In the genomic region with DNA sequence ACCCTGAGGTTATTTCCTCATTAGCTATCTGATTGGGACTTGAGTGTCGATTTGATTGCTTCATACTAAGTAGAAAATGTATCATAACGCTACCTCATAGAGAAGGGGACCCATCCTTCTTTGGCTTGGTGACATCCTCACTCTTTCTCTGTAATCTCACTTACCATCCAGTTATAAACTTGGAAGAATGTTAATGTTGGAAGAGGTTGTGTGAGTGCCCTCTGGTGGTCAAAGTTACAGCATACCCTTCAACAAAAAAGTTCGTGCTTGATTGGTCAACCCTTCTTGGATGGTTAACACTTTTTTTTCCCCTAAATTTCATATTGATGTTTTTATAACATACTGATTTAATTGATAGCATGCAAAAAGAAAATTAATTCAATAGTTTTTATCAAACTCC, we compare ENCODE assay signal across 11 mouse cellular contexts.
DNase-seq lines count a peak whose midpoint lies in the region; TF ChIP-seq lines count a peak whose summit lies in the region.
"Had no signal": no experiment of that assay in that cellular context is flagged by ENCODE, and none has a peak within 500 bp of the region (broad histone marks: within the 10 kb centered on the region; RNA-seq: fewer than 3 reads in every experiment).

No protein-coding gene starts in this region.

- peak; percentile 10 to 39 (median 11); a peak in 3 of 6 replicates for TF ChIP-seq CTCF in MEL (IDR thresholded peaks at IDR 0.05 in 2 of 3, conservative IDR thresholded peaks at IDR 0.05 in 1 of 3; ENCODE audit: control insufficient read depth in 1 of 3, insufficient read depth in 1 of 3, low read depth in 2 of 3, low read length in 3 of 3, poor library complexity in 1 of 3, severe bottlenecking in 1 of 3)
- peak; percentile 12; the same call in 1 of the 2 replicates for TF ChIP-seq CTCF in lung, adult 2 months (IDR thresholded peaks at IDR 0.05; ENCODE audit: insufficient read depth, low read length)

- DNase-seq in kidney, adult 8-10 months = peak; percentile 10 to 34
- DNase-seq in kidney, adult 11 months = no peak
- DNase-seq in MEL (ENCODE audit: low read depth, low spot score) = peak; percentile 16
- DNase-seq in adrenal gland, postnatal 10 days = peak; percentile 56
- DNase-seq in frontal cortex, adult 2 months (ENCODE audit: extremely low spot score in 1 of 2, low spot score in 1 of 2) = peak; percentile 19 to 72
- no peak for DNase-seq in lung, adult 2 months
- DNase-seq in thymus, postnatal 0 days (ENCODE audit: low spot score) = no peak
- no peak for DNase-seq in spleen, adult 12 weeks (ENCODE audit: low spot score)

- H3K9me3 ChIP-seq in MEL (replicated peaks; ENCODE audit: insufficient read depth, low read length) = no peaks in the 10 kb centered on the region
- H3K9me3 ChIP-seq: embryonic facial prominence, embryonic 13.5 days; liver, embryonic 15.5 days; stomach, embryonic 15.5 days had no signal

- no peaks in the 10 kb centered on the region for H3K36me3 ChIP-seq in MEL (ENCODE audit: control insufficient read depth in 1 of 2, insufficient read depth in 2 of 2, low read length in 2 of 2)
- H3K36me3 ChIP-seq: embryonic facial prominence, embryonic 13.5 days; liver, embryonic 15.5 days; stomach, embryonic 15.5 days had no signal

- no peak overlapping the region for H3K4me3 ChIP-seq in MEL (ENCODE audit: control insufficient read depth in 1 of 2, insufficient read depth in 1 of 2, low read depth in 2 of 2, low read length in 2 of 2)
- H3K4me3 ChIP-seq in lung, adult 2 months (replicated peaks; ENCODE audit: extremely low read depth, low read depth, low read length) = no peak overlapping the region
- H3K4me3 ChIP-seq: embryonic facial prominence, embryonic 13.5 days; liver, embryonic 15.5 days; stomach, embryonic 15.5 days had no signal

- no peaks in the 10 kb centered on the region for H3K79me2 ChIP-seq in MEL (ENCODE audit: control insufficient read depth, insufficient read depth, low read length, poor library complexity)

- peak; percentile 3 for TF ChIP-seq RAD21 in MEL (IDR thresholded peaks at IDR 0.05; ENCODE audit: low read depth, low read length)

- WGBS in lung, adult 2 months = 29% methylated on average over 3 of the region's 3 CpGs

- H3K27me3 ChIP-seq in MEL (ENCODE audit: control insufficient read depth in 1 of 2, insufficient read depth in 2 of 2, low read length in 2 of 2) = no peaks in the 10 kb centered on the region
- H3K27me3 ChIP-seq: embryonic facial prominence, embryonic 13.5 days; liver, embryonic 15.5 days; stomach, embryonic 15.5 days had no signal

- TF ChIP-seq EP300 in MEL (IDR thresholded peaks at IDR 0.05; ENCODE audit: low read depth in 1 of 2, low read length in 2 of 2) = no peak

- H3K4me1 ChIP-seq in MEL (ENCODE audit: control insufficient read depth in 1 of 2, insufficient read depth in 2 of 2, low read length in 2 of 2) = no peaks in the 10 kb centered on the region
- no peaks in the 10 kb centered on the region for H3K4me1 ChIP-seq in lung, adult 2 months (ENCODE audit: control insufficient read depth, insufficient read depth, low read length)
- H3K4me1 ChIP-seq: embryonic facial prominence, embryonic 13.5 days; liver, embryonic 15.5 days; stomach, embryonic 15.5 days had no signal

- no peak overlapping the region for H3K9ac ChIP-seq in MEL (ENCODE audit: control insufficient read depth, low read depth, low read length, poor library complexity, severe bottlenecking)
- H3K9ac ChIP-seq: embryonic facial prominence, embryonic 13.5 days; liver, embryonic 15.5 days; stomach, embryonic 15.5 days had no signal

- no peak overlapping the region for H3K27ac ChIP-seq in MEL (ENCODE audit: control insufficient read depth, low read depth, low read length)
- H3K27ac ChIP-seq: embryonic facial prominence, embryonic 13.5 days; liver, embryonic 15.5 days; stomach, embryonic 15.5 days had no signal

- no peak for TF ChIP-seq POLR2A in MEL (IDR thresholded peaks at IDR 0.05; ENCODE audit: control insufficient read depth in 1 of 2, insufficient read depth in 1 of 2, low read depth in 1 of 2, low read length in 2 of 2, poor library complexity in 1 of 2)
- no peak for TF ChIP-seq POLR2A in lung, adult 2 months (IDR thresholded peaks at IDR 0.05; ENCODE audit: borderline replicate concordance, extremely low read depth, low read depth, low read length)

TF ChIP-seq in MEL, 35 proteins besides CTCF, POLR2A, EP300 and RAD21:
- no peak for TF ChIP-seq ELF1 (IDR thresholded peaks at IDR 0.05; ENCODE audit: low read depth, low read length)
- peak; percentile 50 for TF ChIP-seq SMC3 (IDR thresholded peaks at IDR 0.05; ENCODE audit: low read depth, low read length)

Comparison
In these comparisons a context has a peak if more than half of its experiments do, and no peak if none do; other contexts are left out.
1. DNase-seq: peak in kidney, adult 8-10 months (2 of 2), MEL (single experiment), adrenal gland, postnatal 10 days (single experiment) and frontal cortex, adult 2 months (2 of 2); none in kidney, adult 11 months (single experiment), lung, adult 2 months (single experiment), thymus, postnatal 0 days (single experiment) and spleen, adult 12 weeks (single experiment).